Mouse (Mus musculus): ENCODE data around the gene Retreg2.

DNA sequence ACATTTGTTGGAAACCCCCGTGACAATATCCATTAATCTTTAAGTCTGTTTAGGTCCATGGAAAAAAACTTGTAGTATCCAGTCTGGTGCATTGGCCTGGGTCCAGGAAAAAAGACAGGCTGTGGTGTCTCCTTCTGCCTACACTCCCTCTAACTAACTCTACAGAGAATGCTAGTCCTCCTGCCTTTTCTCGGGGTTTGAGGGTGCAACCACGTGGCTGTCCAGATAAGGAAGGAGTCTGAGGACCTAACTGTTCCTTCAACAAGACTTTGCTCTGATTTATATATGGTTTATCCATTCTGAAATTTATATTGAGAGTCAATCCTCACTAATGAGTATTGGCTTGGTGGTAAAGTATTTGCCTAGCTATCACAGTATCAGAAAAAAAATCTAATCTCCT is 13.3 kb downstream of the Retreg2 start:
- TF ChIP-seq ZNF384 (IDR thresholded peaks at IDR 0.05; ENCODE audit: low read depth, low read length) (no peak), ZC3H11A (IDR thresholded peaks at IDR 0.05; ENCODE audit: borderline replicate concordance, low read depth, low read length) (no peak), HCFC1 (IDR thresholded peaks at IDR 0.05; ENCODE audit: borderline replicate concordance, insufficient read depth, low read length) (no peak), MAFK (IDR thresholded peaks at IDR 0.05; ENCODE audit: insufficient read depth, low read depth, low read length) (no peak), CHD2 (IDR thresholded peaks at IDR 0.05; ENCODE audit: low read depth, low read length) (no peak)
